Mouse (Mus musculus) retina, embryonic 14.5 days (tissue): ENCODE measurements around the gene Gm10188.

ENCODE experiments used
- DNase-seq: peaks from one replicate; pipeline ENCODE4 v3.0.0-alpha.2; 2015; ENCODE audit warnings: low spot score

Gm10188 gene

DNA sequence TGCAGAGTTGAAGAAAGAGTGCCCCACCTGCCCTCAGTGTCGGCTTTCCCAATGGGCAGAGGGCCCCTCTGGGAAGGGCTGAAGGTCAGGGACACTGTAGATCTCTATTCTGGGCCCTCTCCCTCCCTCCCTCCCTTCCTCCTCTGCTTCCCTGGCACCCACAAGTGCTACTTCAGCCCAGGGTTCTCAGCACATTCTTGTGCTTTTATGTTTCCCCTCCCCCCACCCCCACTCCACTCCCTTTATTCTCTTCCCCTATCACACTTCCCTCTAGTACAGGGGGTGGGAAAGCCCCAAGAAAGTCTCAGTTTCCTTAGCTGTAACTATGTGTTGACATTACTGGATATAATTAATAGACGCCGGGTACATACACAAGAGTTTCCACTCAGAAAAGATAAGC, 34.9 kb downstream of the Gm10188 start:
- DNase-seq = no peak

DNA sequence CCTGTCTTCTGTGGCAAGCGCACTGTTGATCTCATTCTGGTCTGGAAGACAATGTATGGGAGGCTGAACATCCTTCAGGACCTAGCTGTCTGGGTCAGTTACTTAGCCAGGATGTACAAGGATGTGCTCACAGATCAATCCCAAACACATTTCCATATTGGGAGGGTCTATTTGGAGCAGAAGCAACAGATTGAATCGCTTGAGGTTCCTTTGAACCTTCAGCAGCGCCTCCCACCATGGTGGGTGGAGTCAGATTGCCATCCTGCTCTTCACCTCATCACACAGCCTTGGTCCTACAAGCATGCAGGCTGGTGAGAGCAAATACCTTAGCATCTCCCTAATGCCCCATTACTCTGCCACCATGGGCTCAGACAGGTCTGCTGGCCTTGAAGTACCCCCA, 35.8 kb downstream of the Gm10188 start:
- no peak for DNase-seq

DNA sequence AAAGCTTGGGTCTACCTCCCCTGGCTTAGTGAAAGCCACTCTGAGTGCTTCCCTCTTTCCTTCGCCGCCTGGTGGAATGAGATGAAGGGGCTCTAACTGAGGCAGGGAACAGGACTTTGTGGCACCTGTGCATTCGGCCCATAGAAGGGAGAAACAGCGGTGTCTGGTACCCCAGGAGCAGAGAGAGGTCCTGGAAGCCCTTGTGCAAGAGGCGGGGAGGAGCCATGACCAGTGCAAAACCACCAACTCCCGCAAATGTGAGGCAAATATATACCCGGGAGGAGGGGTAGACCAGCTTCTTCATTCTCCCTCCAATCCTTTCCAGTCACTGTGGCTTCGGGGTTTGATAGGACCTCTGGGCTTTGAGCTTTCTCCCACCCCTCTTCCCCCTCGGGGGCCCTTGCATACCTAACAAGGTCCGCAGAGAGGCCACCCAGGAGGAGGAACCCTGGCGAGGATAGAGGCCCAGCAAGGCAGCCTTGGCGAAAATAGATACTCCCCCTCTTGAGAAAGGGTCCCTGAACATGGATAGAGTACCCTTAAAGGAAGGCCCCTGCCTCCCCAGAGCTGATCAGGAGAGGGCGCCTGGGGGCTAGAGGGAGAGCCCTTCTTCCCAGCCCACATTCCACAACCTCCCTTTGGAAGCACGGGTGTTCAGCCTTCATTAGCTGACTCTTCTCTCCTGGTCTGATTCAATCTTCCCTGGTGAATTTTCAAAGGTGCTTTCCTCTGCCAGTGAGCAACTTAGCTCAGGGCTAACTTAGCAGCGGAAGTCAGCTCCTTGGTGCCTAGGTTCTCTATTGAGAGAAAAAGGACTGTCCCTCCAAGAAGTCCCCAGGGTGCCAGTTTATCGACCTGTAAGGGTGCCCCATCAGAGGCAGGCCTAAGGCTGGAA, 37.5 kb downstream of the Gm10188 start:
- peak; percentile 70 for DNase-seq

DNA sequence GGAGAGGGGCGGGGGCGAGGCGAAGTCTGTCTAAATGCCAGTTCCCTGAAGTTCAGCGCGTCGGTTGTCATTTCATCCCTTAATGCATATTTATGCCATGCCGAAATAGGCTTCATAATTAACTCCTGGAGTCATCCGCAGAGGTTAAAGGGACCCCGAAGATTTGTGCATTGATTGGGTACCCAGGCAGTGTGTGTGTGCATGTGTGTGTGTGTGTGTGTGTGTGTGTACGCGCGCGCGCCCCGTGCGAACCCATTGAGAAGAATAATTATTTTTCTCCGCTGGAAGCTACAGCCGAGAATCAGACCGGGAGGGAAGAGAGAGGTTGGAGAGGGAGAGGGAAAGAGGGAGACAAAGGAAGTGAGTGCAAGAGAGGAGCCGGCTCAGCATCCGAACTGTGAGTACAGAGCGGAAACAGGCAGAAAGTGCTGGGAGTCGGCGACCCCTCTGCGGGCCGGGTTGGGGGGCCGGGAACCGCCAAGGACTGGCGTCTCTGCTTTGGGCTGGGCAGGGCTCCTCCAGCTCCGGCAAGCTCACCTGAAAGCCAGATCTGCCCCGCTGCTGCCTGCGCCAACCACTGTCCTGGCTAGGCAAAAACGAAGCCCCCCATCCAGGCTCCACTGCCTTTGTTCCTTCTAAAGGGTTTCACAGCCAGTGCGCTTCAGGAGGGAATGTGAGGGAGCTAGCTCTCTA, 38.3 kb downstream of the Gm10188 start, which contains the start of the genes Lemd1 and AC124108.1:
TSS of gene Lemd1 (plus strand) at position 339 of the 693 bp plus-strand sequence.
TSS of gene AC124108.1 (plus strand) at position 365 of the 693 bp plus-strand sequence.
- DNase-seq = peak; percentile 58

DNA sequence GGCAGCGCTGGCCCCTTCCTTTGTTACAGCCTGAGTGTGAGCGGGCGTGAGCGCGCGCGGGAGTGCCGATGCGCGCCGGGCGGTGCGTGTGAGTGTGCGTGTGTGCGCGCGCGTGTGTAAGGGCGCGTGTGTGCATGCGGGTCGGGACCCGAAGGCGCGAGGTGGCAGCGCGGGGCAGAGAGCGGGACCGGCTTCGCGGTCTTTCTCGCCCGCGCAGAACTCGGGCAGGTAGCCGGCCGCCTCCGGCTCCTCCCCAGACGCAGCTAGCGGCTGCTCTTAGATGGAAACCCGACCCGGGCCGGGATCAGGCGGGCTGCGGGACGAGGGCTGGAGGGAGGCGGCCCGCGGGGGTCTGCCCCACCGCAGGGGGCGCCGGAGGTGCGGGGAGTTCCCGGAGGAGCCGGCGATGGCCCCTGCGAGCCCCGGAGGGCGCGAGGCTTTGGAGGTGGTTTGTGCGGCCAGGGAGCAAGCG, 38.9 kb downstream of the Gm10188 start:
- peak; percentile 59 for DNase-seq

DNA sequence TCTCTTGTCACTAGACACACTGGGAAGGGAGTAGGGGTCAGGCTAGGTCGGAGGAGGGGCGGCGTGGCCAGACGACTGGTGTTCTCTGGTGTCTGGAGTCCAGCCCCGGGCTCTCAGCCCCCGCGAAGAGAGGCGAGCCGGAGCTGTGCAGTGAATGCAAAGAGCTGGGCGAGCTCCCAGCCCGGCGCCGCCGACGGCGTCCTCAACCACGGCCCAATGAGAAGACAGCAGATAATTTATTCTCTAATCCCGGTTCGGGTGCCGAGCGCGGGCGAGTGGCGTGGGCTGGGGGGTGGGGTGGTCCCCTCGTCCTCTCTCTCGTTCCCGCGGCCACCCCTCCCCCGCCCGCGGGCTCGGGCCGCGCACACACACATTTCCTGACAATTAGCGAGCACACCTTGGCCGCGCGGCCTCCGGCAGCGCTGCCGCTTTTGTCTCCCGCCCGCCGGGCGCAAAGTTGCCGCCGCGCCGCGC, 39.5 kb downstream of the Gm10188 start:
- DNase-seq = peak; percentile 78

DNA sequence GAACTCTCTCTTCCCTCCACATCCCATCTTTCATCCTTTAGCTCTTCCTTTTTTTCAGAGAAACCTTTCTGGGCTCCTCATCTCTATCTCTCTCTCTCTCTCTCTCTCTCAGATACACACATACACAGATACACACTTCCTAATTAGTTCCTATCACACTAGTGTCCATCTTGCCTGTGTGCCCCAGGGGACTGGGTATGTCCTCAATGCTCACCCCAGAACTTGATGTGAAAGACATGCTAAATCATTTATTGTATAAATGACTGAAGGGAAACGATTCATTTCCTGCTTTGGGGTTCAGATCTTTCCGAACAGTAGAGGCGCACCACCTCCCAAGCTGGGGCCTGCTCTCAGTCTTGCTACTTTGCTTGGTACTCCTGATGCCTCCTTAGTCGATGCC, 40.3 kb downstream of the Gm10188 start:
- no peak for DNase-seq

DNA sequence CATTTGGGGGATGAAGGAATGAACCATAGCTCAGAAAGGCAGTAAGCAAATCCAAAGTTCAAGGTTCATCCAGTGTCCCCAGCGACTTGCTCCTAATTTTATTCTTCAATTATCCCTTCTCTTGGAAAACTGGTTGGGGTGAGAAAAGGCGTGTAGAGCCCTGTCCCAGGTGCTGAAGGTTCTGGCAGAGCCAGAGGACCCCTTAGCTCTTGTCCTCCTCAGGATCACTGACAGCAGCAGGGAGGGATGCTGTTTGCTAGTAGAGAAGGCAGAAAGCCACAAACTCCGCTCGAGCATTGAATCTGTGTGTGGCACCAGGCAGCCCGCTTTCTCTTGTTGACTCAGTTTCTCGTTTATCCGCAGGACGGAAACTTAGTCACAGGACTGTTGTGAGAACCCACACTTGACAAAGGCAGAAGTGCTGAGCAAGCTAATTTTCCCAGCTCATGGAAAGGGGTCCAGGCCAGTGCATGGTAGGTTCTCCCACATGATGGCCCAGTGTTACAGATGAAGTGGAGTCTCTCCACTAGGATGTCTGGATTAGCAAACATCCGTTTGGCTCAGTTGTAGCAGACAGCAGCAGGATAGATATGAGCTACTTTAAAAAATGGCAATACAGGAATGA, 41.0 kb downstream of the Gm10188 start:
- no peak for DNase-seq

DNA sequence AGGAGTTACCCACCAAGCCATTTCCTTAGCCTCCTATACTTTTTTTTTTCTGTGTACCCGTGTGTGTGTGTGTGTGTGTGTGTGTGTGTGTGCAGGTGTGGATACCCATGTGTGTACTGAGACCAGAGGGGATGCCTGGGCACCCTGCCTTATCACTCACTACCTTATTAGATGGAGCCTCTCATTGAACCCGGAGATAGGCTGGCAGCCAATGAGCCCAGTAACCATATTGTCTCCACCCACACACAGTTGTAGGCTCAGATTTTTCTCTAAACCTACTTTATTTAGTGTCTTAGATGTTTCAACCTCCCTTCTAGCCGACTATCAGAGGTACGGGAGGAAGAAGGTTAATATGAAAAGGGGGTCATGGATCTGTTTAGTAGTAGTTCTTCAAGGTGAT, 43.3 kb downstream of the Gm10188 start:
- no peak for DNase-seq
